Mouse (Mus musculus): ENCODE results near the gene Unc13a. TPM values are rescaled to one million over a fixed set of nuclear protein-coding genes. Genes with fewer than 3 reads are reported as not detected.
"Not testable (repeated sequence)": the region's sequence is repeated elsewhere in the genome, so short reads cannot be mapped to it uniquely, and the experiment has no call there.

Unc13a gene
- total RNA-seq (2021) = 100 to 1,000 TPM; 267 to 296 TPM
- long read RNA-seq, experiment 1, partial matches to known transcripts = 20 of 93 reads
- long read RNA-seq, experiment 1, other reads (novel, unspliced or antisense) = 73 of 93 reads
- long read RNA-seq, experiment 2, partial matches to known transcripts = 12 of 66 reads
- long read RNA-seq, experiment 2, other reads (novel, unspliced or antisense) = 54 of 66 reads

DNA sequence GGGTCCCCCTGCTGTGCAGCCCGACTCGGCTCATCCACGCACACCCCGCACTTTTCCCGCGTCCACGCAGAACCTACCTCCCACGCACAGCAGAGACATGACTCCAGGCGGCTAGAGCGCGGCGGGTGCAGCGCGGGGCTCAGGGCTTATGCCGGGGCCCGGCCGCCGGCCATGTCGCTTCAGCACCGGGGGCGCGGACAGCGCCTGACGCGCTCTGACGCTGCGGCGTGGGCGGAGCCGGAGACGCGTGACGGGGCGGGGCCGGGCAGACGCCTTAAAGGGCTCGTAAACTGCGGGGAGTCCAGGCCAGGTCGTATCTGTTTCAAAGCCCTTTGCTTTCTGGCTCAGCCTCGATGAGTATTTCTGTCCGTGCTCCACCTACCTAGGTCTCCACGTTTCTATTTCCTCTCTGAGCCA, at the start of gene Unc13a:
TSS of gene Unc13a (minus strand) at position 209 of the 417 bp plus-strand sequence.
- DNase-seq (ENCODE audit: low spot score in 2 of 2) = peak; percentile 93 to 94

DNA sequence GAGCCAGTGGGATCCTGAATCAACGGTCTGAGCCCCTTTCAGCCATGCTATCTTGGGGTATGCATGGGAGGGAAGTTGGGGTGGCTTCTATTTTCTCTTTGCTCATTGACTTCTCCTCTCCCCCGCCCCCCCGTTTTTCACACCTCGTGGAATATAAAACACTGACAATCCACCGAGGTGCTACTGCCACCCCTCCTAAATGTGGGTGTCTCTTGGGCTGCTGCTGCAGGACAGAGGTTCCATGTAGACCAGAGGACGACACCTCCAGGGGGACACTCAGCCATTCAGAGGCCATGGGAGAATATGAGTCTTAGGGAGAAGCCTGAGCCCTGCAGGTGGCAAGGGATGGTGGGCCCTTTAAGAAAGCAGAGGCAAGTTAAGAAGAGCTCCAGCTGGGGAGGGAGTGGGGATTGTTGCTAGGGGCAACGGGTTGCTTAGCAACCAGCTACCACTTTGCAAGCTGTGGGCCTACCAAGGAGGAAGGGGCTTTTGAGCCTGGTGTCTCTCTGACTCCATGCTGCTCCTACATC, 48.4 kb upstream of the Unc13a start:
- DNase-seq (ENCODE audit: low spot score in 2 of 2) = peak; percentile 58 to 68

DNA sequence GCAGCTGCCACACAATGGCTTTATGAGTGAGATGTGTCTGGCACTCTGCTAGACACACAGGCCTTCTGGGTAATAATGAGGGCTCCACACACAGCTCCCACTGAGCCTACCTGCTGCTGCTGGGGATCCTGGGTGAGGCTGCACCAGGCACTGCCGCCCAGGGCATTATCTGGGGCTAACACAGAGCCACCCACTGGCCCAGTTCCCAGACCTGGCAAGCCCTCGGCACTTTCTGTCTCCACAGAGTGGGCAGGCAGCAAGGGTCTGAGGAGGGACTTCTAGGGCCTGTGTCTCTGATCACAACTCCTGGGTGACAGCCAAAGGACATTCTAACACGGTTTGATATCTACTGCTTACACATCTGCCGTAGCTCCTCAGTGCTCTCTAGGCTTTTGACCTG, 47.7 kb upstream of the Unc13a start:
- DNase-seq (ENCODE audit: low spot score in 2 of 2) = peak in 1 of 2 experiments; percentile 48

DNA sequence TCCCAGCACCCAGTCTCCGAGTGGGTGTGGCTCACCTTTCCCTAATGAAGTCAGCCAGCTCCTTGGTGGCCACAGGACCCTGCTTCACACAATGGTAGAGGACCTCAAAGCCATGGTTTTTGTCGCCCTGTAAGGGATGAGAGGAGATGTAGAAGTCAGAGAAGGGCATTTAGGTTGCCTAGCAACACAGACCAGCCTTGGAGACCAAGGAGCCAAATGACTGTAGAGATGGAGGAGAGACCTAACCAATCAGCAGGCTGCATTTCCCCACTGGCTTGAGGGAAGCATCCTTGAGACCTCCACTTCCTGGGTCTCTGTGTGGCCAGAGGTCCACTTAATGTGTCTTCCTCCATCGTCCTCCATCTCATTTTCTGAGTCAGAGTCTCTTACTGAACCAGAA, 46.7 kb upstream of the Unc13a start:
- no peak for DNase-seq (ENCODE audit: low spot score in 2 of 2)

DNA sequence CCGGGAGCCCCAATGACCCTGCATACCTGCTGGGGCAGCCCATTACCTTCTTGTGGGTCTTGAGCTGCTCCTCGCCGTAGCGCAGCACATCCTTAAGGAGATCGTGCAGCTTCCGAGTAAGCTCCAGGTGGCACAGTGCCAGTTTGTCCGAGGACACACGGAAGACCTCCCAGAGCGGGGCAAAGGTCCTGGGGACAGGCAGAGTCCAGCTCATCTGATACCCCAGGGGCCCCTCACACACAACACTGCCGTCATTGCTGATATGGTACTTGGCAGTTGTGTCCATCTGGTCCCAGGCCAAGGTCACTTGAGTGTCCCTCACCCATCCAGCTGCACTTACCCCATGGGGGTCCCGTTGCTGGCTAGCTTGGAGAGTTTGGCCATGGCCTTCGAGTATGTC, 45.5 kb upstream of the Unc13a start:
- no peak for DNase-seq (ENCODE audit: low spot score in 2 of 2)

DNA sequence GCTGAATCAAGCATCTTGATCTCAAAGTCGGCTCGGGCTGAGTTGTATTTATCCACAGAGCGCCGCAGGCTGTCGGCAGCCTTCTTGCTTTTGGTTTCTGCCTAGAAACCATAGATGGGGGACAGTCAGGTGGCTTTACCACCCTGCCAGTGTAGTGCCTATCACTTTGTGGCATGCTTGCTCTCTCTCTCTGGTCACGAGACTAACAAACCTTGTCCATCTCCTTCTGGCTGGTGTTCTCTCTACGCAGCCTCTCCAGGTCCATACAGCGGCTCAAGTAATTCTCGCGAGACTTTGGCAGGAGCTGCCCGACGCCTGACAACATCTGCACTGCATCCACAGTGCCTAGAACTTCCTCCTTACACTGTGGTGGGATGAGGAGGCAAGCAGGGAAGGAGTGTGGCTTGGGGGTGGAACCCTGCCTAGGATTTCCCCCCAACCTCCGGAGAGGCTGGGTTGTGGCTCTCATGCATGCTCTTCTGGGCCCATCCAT, 45.0 kb upstream of the Unc13a start:
- DNase-seq (ENCODE audit: low spot score in 2 of 2) = no peak

GRCm38 (mm10) chr8:71715531-71715930, 44.0 kb upstream of the Unc13a start:
- DNase-seq (ENCODE audit: low spot score in 2 of 2) = no peak

DNA sequence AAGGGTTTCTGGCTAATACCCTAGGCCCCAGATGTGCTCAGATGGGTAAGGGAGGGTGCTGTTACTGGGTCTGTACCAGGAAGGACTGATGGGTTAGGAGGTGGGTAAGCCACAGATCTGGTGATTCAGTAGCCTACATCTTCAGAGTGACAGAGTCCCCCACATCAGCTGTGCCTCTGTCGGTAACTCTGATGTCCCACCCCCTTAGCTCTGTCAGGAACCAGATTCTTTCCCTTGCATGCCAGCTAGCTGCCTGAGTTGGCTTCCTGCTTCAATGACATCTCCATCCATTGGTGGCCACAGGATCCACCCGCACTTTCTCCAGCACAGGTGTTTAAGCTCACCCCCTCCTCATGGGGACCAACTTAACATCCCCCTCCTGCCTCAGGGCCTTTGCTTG, 40.0 kb upstream of the Unc13a start:
- no peak for DNase-seq (ENCODE audit: low spot score in 2 of 2)

GRCm38 (mm10) chr8:71709800-71710446, 38.4 kb upstream of the Unc13a start:
- DNase-seq (ENCODE audit: low spot score in 2 of 2) = peak; percentile 84 to 91

DNA sequence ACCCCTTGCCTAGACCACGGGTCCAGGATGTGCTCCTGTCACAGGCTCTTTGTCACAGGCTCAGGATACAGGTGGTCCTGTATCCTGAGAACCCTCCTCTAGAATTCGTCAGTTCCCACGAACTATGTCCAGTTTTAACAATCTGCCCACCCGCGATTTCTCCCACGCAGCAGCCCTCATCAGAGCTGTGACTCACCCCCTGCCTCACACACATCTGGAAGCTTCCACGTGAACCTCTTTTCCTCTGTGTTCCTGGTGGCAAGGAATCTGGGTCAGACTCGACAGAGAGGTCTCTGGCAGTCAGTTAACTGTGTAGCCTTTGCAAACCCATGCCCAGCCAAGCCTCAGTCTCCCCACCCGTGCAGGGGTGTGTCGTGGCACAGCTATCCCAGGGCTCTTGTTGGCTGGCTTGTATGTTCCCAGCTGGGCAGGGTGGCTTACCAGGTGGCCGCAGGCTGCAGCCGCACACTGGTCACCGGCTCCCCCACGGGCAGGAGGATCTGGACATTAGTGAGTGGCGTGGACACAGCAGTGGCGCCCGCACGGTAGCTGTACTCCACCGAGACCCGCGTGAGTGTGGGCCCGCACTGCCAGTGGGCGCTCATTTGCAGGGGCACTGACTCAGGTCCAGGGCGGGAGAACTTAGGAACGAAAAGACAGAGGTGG, 37.7 kb upstream of the Unc13a start:
- no peak for DNase-seq (ENCODE audit: low spot score in 2 of 2)

DNA sequence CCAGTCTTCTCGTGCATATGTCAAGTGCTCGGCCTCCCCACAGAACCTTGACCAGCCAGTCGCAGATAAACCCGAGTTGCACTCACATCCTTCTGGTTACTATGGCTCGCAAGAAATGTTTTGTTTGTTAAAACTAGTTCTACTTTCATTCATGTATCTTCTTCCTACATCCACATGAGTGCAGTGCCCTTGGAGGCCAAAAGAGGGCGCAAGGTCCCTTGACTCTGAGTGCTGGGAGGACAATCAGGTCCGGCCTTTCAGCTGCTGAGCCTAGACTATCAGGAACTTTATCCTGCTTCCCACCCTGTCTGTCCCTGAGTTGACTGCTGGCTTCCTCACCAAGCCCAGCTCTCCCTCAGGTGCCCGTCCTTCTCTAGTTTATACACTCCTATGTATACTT, 36.3 kb upstream of the Unc13a start:
- peak in 1 of 2 experiments; percentile 66 for DNase-seq (ENCODE audit: low spot score in 2 of 2)

DNA sequence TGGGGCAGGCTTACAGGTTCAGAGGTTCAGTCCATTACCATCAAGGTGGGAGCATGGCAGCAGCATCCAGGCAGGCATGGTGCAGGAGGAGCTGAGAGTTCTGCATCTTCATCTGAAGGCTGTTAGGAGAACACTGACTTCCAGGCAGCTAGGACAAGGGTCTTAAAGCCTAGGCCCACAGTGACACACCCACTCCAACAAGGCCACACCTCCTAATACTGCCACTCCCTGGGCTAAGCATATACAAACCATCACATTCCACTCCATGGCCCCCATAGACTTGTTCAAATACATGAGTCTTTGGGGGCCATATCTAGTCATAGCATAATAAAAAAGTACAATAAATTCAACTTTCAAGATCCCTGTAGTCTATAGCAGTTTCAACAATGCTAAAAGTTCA, 31.8 kb upstream of the Unc13a start:
- DNase-seq (ENCODE audit: low spot score in 2 of 2) = not testable (repeated sequence)

- DNase-seq (ENCODE audit: low spot score in 2 of 2) = no peak
Measured at GRCm38 (mm10) chr8:71702923-71703322, 31.4 kb upstream of the Unc13a start.

GRCm38 (mm10) chr8:71702087-71702432, 30.5 kb upstream of the Unc13a start:
- DNase-seq (ENCODE audit: low spot score in 2 of 2) = no peak

- no peak for DNase-seq (ENCODE audit: low spot score in 2 of 2)
Measured at GRCm38 (mm10) chr8:71701414-71702086, 30.0 kb upstream of the Unc13a start, which contains the start of gene B3gnt3. Gene B3gnt3, minus strand, starts transcription at chr8:71701789.

- DNase-seq (ENCODE audit: low spot score in 2 of 2) = no peak
Measured at GRCm38 (mm10) chr8:71700493-71701269, 29.1 kb upstream of the Unc13a start.

DNA sequence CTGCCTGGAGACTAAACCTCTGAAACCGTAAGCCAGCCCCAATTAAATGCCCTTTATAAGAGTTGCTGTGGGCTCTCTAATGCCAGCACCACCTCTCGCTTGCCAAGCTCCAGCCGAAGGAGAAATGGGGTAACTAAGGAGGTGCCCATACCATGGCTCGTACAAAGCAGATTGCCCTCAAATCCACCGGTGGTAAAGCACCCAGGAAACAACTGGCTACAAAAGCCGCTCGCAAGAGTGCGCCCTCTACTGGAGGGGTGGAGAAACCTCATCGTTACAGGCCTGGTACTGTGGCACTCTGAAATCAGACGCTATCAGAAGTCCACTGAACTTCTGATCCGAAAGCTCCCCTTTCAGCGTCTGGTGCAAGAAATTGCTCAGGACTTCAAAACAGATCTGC, 23.9 kb upstream of the Unc13a start:
- not testable (repeated sequence) for DNase-seq (ENCODE audit: low spot score in 2 of 2)

DNA sequence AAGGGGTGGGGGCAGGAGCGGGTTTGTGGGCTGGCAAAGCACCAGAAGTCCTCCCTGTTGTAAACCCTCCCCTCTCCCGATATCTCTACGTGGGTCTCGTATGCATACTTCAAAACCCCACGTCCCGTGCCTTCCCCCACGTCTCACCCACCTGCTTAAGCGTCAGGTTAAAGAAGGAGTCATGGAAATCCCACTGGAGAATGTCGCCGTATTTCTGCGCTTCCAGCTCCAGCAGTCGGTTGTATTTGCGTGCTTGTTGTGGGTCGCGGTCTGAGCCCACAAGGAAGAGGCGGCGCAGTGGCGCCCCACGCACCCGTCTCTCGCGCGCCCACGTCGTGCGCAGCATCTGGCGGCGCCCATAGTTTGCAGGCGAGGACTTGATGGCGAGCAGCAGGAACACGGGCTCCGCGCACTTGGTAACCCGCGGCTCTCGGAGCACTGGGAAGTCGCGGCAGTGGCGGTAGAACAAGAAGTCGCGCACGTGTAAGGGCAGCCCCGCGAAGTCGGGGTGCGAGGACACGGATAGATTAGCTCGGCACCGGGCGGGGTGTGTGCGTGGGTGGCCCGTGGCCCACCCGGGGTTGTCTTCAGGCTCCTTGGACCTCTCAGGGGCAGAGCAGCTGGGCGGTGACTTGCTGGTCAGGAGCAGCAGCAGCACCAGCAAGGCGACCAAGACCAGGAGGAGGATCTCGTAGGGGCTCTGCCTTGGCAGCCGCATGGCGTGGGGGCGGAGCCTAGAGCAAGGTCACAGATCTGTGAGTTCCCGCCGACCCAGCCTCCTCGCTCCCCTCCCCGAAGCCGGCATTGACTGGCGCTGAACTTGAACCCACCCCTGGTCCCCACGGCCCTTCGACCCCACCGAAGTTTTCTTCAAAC, 21.8 kb upstream of the Unc13a start:
- DNase-seq (ENCODE audit: low spot score in 2 of 2) = no peak

DNA sequence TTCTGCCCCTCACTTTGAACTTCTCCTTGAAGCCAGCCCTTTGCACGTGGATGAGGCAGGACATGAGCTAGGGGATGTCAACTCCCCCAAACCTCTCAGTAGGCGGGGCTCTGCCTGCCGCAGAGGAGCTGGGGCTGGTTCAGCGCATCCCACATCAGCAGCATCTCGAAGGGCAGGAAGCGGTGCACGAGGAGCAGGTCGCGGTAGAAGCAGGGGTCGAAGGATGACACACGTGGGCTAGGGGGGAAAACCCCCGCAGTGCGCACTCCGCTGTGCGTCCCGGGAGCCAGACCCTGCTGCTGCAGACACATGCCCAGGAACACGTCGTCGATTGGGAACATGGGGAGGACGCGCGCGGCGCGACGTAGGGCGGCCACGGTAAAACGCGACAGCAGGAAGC, 21.0 kb upstream of the Unc13a start:
- no peak for DNase-seq (ENCODE audit: low spot score in 2 of 2)

DNA sequence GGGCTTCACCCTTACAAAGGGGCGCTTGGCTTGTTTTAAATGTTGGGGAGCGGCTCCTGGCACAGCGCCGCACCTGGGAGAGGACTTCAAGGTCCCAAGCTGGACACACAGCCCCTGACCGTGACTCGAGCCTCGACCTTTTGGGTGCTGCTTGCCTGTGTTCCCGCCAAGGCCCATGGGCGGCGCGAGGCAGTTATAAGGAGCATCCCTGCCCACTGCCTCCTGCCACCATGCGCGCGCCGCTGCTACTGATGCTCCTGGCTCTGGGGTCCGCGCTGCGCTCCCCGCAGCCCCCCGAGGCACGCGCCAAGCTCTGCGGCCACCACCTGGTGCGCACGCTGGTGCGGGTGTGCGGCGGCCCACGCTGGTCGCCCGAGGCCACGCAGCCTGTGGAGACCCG, 17.5 kb upstream of the Unc13a start, which contains the start of gene Insl3:
TSS of gene Insl3 (plus strand) at position 187 of the 400 bp plus-strand sequence.
- no peak for DNase-seq (ENCODE audit: low spot score in 2 of 2)
